Mouse (Mus musculus): ENCODE results near the gene Tmem86b.

DNA sequence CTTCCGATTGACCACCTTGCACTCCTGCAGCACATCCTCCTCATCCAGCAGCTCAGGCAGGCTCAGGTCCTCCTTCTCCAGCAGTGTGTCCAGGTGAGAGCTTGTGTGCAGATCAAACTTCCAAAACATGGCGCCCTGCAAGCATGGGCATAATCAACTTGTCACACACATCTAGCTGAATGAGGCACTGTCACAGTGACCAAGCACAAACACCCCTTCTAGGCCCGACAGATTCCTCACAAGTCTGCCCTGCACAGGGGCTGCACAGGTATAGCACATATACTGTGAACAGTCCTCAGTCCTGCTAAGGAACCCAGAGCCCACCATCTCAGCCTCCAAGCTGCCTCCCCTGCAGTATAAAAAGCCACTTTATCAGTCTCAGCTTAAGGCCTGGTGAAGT is 15.6 kb upstream of the Tmem86b start:
- TF ChIP-seq POLR2A (IDR thresholded peaks at IDR 0.05; ENCODE audit: low read depth, low read length) (no peak), CTCF (IDR thresholded peaks at IDR 0.05; ENCODE audit: extremely low read depth, insufficient read depth, insufficient read length, insufficient replicate concordance) (no peak)

All from spleen, adult 2 months (tissue).